Mouse (Mus musculus): ENCODE data around the gene P4hb.

GRCm38 (mm10) chr11:120535804-120536203 is 37.2 kb downstream of the P4hb start:
- TF ChIP-seq CTCF (conservative IDR thresholded peaks at IDR 0.05; ENCODE audit: low read length) (no peak), NANOG (IDR thresholded peaks at IDR 0.05; ENCODE audit: borderline replicate concordance, low read length) (no peak)

Measured in E14TG2a.4 (cell line).